Mouse (Mus musculus): Measurements from ENCODE around the gene Tmem150a.

DNA sequence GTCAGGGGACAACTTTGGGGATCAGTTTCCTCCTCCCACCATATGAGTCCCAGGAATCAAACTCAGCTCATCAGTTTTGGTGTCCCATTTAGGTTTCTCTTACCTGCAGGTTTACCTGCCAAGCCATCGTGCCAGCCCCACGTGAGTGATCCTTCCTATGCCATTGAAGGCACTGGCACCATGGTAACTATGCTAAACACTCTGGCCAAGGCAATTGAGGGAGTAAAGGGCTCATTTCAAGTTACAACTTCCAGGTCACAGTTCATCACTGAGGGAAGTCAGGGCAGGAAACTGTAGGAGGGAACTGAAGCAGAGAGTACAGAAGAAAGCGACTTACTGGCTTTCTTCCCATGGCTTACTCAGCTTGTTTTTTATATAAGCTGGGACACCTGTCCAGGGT, 11.1 kb downstream of the Tmem150a start:
- no peak for TF ChIP-seq POLR2A (IDR thresholded peaks at IDR 0.05; ENCODE audit: borderline replicate concordance, insufficient read depth, low read length)
- TF ChIP-seq CTCF (IDR thresholded peaks at IDR 0.05; ENCODE audit: borderline replicate concordance, insufficient read depth, low read depth, low read length) = no peak

All from cerebellum, adult 2 months (tissue).